Mouse (Mus musculus) stomach, embryonic 15.5 days (tissue): ENCODE results near the gene Plcz1. TPM values are rescaled to one million over a fixed set of nuclear protein-coding genes. Genes with fewer than 3 reads are reported as not detected.

Experiments
- ATAC-seq: fragments of 200-750 bp; cut with Nextera tagmentation; 2 replicates; pipeline ENCODE4 v1.8.0; 2017; ENCODE audit warnings: low read depth, moderate number of reproducible peaks, moderate TSS enrichment; ENCODE audit not compliant: insufficient read depth, low FRiP score
- H3K27ac ChIP-seq: fragments of 300-500 bp; sonication (generic); 2 replicates; pipeline ENCODE4 v1.5.1; 2015; ENCODE audit warnings: mild to moderate bottlenecking, inconsistent platforms
- H3K27me3 ChIP-seq: fragments of 300-500 bp; sonication (generic); replicated peaks from 2 replicates; pipeline ENCODE4 v1.6.1; 2015; ENCODE audit warnings: inconsistent platforms
- H3K36me3 ChIP-seq: fragments of 300-500 bp; sonication (generic); 2 replicates; pipeline ENCODE4 v1.6.1; 2015; ENCODE audit warnings: inconsistent platforms
- H3K4me1 ChIP-seq: fragments of 300-500 bp; sonication (generic); 2 replicates; pipeline ENCODE4 v1.6.1; 2015; ENCODE audit warnings: inconsistent platforms
- H3K4me2 ChIP-seq: fragments of 300-500 bp; sonication (generic); 2 replicates; pipeline ENCODE4 v1.6.1; 2015; ENCODE audit warnings: mild to moderate bottlenecking, inconsistent platforms
- H3K4me3 ChIP-seq: fragments of 300-500 bp; sonication (generic); replicated peaks from 2 replicates; pipeline ENCODE4 v1.5.1; 2015; ENCODE audit warnings: inconsistent platforms
- H3K9ac ChIP-seq: fragments of 300-500 bp; sonication (generic); 2 replicates; pipeline ENCODE4 v1.6.1; 2015; ENCODE audit warnings: inconsistent platforms
- H3K9me3 ChIP-seq: fragments of 300-500 bp; sonication (generic); 2 replicates; pipeline ENCODE4 v1.6.1; 2016; ENCODE audit warnings: inconsistent platforms
- WGBS: fragments of 180-500 bp; shearing (Covaris S2); methylation state at CpG from one replicate; pipeline ENCODE4 v1.1.7; 2015; 5-methylcytosine and 5-hydroxymethylcytosine counted together
- polyA plus RNA-seq: library from polyadenylated mRNA; unstranded; fragments of >200 nt; fragmentation: Nextera tagmentation; extraction: Ambion mirVana; gene quantifications from 2 replicates; pipeline ENCODE4 v1.2.1, GENCODE M21; 2015

Gene Plcz1
- polyA plus RNA-seq = not detected in 2 replicates

GRCm38 (mm10) chr6:140041357-140041756 lies at the start of gene Plcz1:
Gene Plcz1, minus strand, starts transcription at chr6:140041457.
- Histone ChIP-seq H3K4me1 (no peaks in the 10 kb centered on the region), H3K9me3 (no peaks in the 10 kb centered on the region), H3K4me3 (no peak within 1 kb of the TSS), H3K9ac (no peak within 1 kb of the TSS), H3K27ac (no peak within 1 kb of the TSS), H3K27me3 (no peaks in the 10 kb centered on the region), H3K4me2 (no peak within 1 kb of the TSS), H3K36me3 (no peaks in the 10 kb centered on the region)
- no peak for ATAC-seq
- WGBS = 89% methylated on average over 5 of the region's 5 CpGs

- H3K27ac ChIP-seq = no peak overlapping the region
- WGBS = 49% methylated on average over 5 of the region's 5 CpGs
- H3K27me3 ChIP-seq = no peaks in the 10 kb centered on the region
- H3K4me1 ChIP-seq = no peaks in the 10 kb centered on the region
- H3K9ac ChIP-seq = no peak overlapping the region
- no peak overlapping the region for H3K4me2 ChIP-seq
- no peaks in the 10 kb centered on the region for H3K36me3 ChIP-seq
- H3K4me3 ChIP-seq = no peak overlapping the region
- peak; percentile 53; the same call in 1 of the 2 replicates for ATAC-seq
- H3K9me3 ChIP-seq = no peaks in the 10 kb centered on the region
Observed at GRCm38 (mm10) chr6:140089855-140090254, 48.6 kb upstream of the Plcz1 start.

GRCm38 (mm10) chr6:140081739-140082138 lies 40.5 kb upstream of the Plcz1 start:
- Histone ChIP-seq H3K27ac (no peak overlapping the region), H3K9me3 (no peaks in the 10 kb centered on the region), H3K4me3 (no peak overlapping the region), H3K36me3 (no peaks in the 10 kb centered on the region), H3K9ac (no peak overlapping the region), H3K4me2 (no peak overlapping the region), H3K4me1 (no peaks in the 10 kb centered on the region), H3K27me3 (no peaks in the 10 kb centered on the region)
- WGBS = 75% methylated on average over 3 of the region's 3 CpGs
- ATAC-seq = no peak

GRCm38 (mm10) chr6:140080933-140081332 lies 39.7 kb upstream of the Plcz1 start:
- WGBS = 61% methylated on average over 7 of the region's 7 CpGs

GRCm38 (mm10) chr6:140069177-140069576 lies 27.9 kb upstream of the Plcz1 start:
- H3K4me2 ChIP-seq = no peak overlapping the region
- no peak for ATAC-seq
- 73% methylated on average over 8 of the region's 8 CpGs for WGBS

More at GRCm38 (mm10) chr6:140080933-140081332, 39.7 kb upstream of the Plcz1 start:
- no peak overlapping the region for H3K4me3 ChIP-seq
- H3K36me3 ChIP-seq = no peaks in the 10 kb centered on the region
- no peak overlapping the region for H3K4me2 ChIP-seq
- H3K9me3 ChIP-seq = no peaks in the 10 kb centered on the region
- H3K4me1 ChIP-seq = no peaks in the 10 kb centered on the region
- H3K27me3 ChIP-seq = no peaks in the 10 kb centered on the region
- no peak overlapping the region for H3K9ac ChIP-seq
- no peak overlapping the region for H3K27ac ChIP-seq
- no peak for ATAC-seq

GRCm38 (mm10) chr6:140054271-140054928 lies 13.1 kb upstream of the Plcz1 start:
- Histone ChIP-seq H3K36me3 (no peaks in the 10 kb centered on the region), H3K4me2 (no peak overlapping the region), H3K27ac (no peak overlapping the region), H3K27me3 (no peaks in the 10 kb centered on the region), H3K4me1 (no peaks in the 10 kb centered on the region), H3K4me3 (no peak overlapping the region), H3K9me3 (no peaks in the 10 kb centered on the region), H3K9ac (no peak overlapping the region)
- 76% methylated on average over 5 of the region's 5 CpGs for WGBS
- ATAC-seq = no peak

More at GRCm38 (mm10) chr6:140069177-140069576, 27.9 kb upstream of the Plcz1 start:
- no peak overlapping the region for H3K27ac ChIP-seq
- no peaks in the 10 kb centered on the region for H3K4me1 ChIP-seq
- no peak overlapping the region for H3K4me3 ChIP-seq
- H3K9ac ChIP-seq = no peak overlapping the region
- no peaks in the 10 kb centered on the region for H3K36me3 ChIP-seq
- H3K27me3 ChIP-seq = no peaks in the 10 kb centered on the region
- no peaks in the 10 kb centered on the region for H3K9me3 ChIP-seq

GRCm38 (mm10) chr6:140051476-140051875 lies 10.2 kb upstream of the Plcz1 start:
- H3K9ac ChIP-seq = no peak overlapping the region
- no peak overlapping the region for H3K4me2 ChIP-seq
- no peak for ATAC-seq

GRCm38 (mm10) chr6:140040952-140041351 lies 305 bp downstream of the Plcz1 start, which contains the start of gene Capza3:
Gene Capza3, plus strand, starts transcription at chr6:140041252.
- H3K27ac ChIP-seq = no peak within 1 kb of the TSS

More at GRCm38 (mm10) chr6:140051476-140051875, 10.2 kb upstream of the Plcz1 start:
- H3K4me3 ChIP-seq = no peak overlapping the region
- no peaks in the 10 kb centered on the region for H3K9me3 ChIP-seq
- H3K36me3 ChIP-seq = no peaks in the 10 kb centered on the region
- no peaks in the 10 kb centered on the region for H3K27me3 ChIP-seq
- H3K27ac ChIP-seq = peak overlapping the region; percentile 44; the same call in 1 of the 2 replicates
- H3K4me1 ChIP-seq = no peaks in the 10 kb centered on the region
- WGBS = 44% methylated on average over 5 of the region's 5 CpGs

GRCm38 (mm10) chr6:140024404-140024803 lies 16.9 kb downstream of the Plcz1 start:
- Histone ChIP-seq H3K27me3 (no peaks in the 10 kb centered on the region), H3K9me3 (no peaks in the 10 kb centered on the region), H3K4me2 (no peak overlapping the region), H3K4me3 (no peak overlapping the region), H3K27ac (no peak overlapping the region), H3K36me3 (no peaks in the 10 kb centered on the region), H3K9ac (no peak overlapping the region), H3K4me1 (no peaks in the 10 kb centered on the region)
- ATAC-seq = no peak
- WGBS = 66% methylated on average over 7 of the region's 7 CpGs

More at GRCm38 (mm10) chr6:140040952-140041351, 305 bp downstream of the Plcz1 start, which contains the start of gene Capza3:
- H3K4me3 ChIP-seq = no peak within 1 kb of the TSS
- H3K4me1 ChIP-seq = no peaks in the 10 kb centered on the region
- no peaks in the 10 kb centered on the region for H3K27me3 ChIP-seq
- H3K9me3 ChIP-seq = no peaks in the 10 kb centered on the region
- no peaks in the 10 kb centered on the region for H3K36me3 ChIP-seq
- ATAC-seq = no peak
- H3K9ac ChIP-seq = no peak within 1 kb of the TSS
- no peak within 1 kb of the TSS for H3K4me2 ChIP-seq
- WGBS = 91% methylated on average over 7 of the region's 7 CpGs

GRCm38 (mm10) chr6:140005181-140005580 lies 36.1 kb downstream of the Plcz1 start:
- Histone ChIP-seq H3K4me2 (no peak overlapping the region), H3K4me3 (no peak overlapping the region), H3K9me3 (no peaks in the 10 kb centered on the region; the same call in 1 of the 2 replicates), H3K4me1 (no peaks in the 10 kb centered on the region), H3K36me3 (no peaks in the 10 kb centered on the region), H3K9ac (no peak overlapping the region), H3K27me3 (no peaks in the 10 kb centered on the region), H3K27ac (no peak overlapping the region)
- WGBS = 79% methylated on average over 3 of the region's 3 CpGs
- no peak for ATAC-seq

GRCm38 (mm10) chr6:139989597-139989996 lies 51.7 kb downstream of the Plcz1 start:
- WGBS = 73% methylated on average over 10 of the region's 10 CpGs
- Histone ChIP-seq H3K27ac (no peak overlapping the region), H3K4me3 (no peak overlapping the region)

GRCm38 (mm10) chr6:139989075-139989474 lies 52.2 kb downstream of the Plcz1 start:
- no peak for ATAC-seq
- no peak overlapping the region for H3K27ac ChIP-seq
- WGBS = 85% methylated on average over 6 of the region's 6 CpGs
- no peaks in the 10 kb centered on the region for H3K4me1 ChIP-seq
- H3K9me3 ChIP-seq = no peaks in the 10 kb centered on the region
- H3K9ac ChIP-seq = no peak overlapping the region
- H3K36me3 ChIP-seq = no peaks in the 10 kb centered on the region
- H3K4me2 ChIP-seq = no peak overlapping the region
- H3K4me3 ChIP-seq = no peak overlapping the region
- no peaks in the 10 kb centered on the region for H3K27me3 ChIP-seq

More at GRCm38 (mm10) chr6:139989597-139989996, 51.7 kb downstream of the Plcz1 start:
- no peak overlapping the region for H3K9ac ChIP-seq
- no peak overlapping the region for H3K4me2 ChIP-seq
- no peaks in the 10 kb centered on the region for H3K27me3 ChIP-seq
- no peak for ATAC-seq
- H3K36me3 ChIP-seq = no peaks in the 10 kb centered on the region
- H3K4me1 ChIP-seq = no peaks in the 10 kb centered on the region
- no peaks in the 10 kb centered on the region for H3K9me3 ChIP-seq
